Mouse (Mus musculus) forebrain, embryonic 16.5 days (tissue): ENCODE data around the gene Klhl32. TPM values are rescaled to one million over a fixed set of nuclear protein-coding genes. Genes with fewer than 3 reads are reported as not detected.
"Not testable (repeated sequence)": the region's sequence is repeated elsewhere in the genome, so short reads cannot be mapped to it uniquely, and the experiment has no call there.

Experiments
- ATAC-seq: fragments of 200-750 bp; cut with Nextera tagmentation; 2 replicates; pipeline ENCODE4 v1.8.0; 2017; ENCODE audit warnings: mild to moderate bottlenecking, moderate library complexity
- H3K27ac ChIP-seq: fragments of 300-500 bp; sonication (generic); 2 replicates; pipeline ENCODE4 v1.5.1; 2014; ENCODE audit warnings: low read length, control low read depth
- H3K27me3 ChIP-seq: fragments of 300-500 bp; sonication (generic); replicated peaks from 2 replicates; pipeline ENCODE4 v1.6.1; 2014; ENCODE audit warnings: low read length; ENCODE audit not compliant: control insufficient read depth, insufficient read depth
- H3K36me3 ChIP-seq: fragments of 300-500 bp; sonication (generic); 2 replicates; pipeline ENCODE4 v1.6.1; 2014; ENCODE audit not compliant: control insufficient read depth, insufficient read depth
- H3K4me1 ChIP-seq: fragments of 300-500 bp; sonication (generic); replicated peaks from 2 replicates; pipeline ENCODE4 v1.6.1; 2014; ENCODE audit warnings: low read length; ENCODE audit not compliant: control insufficient read depth, insufficient read depth
- H3K4me2 ChIP-seq: fragments of 300-500 bp; sonication (generic); 2 replicates; pipeline ENCODE4 v1.6.1; 2014; ENCODE audit warnings: mild to moderate bottlenecking, low read length, control low read depth
- H3K4me3 ChIP-seq: fragments of 300-500 bp; sonication (generic); replicated peaks from 2 replicates; pipeline ENCODE4 v1.5.1; 2014; ENCODE audit warnings: mild to moderate bottlenecking, low read length, control low read depth
- H3K9ac ChIP-seq: fragments of 300-500 bp; sonication (generic); replicated peaks from 2 replicates; pipeline ENCODE4 v1.6.1; 2014; ENCODE audit warnings: low read depth, low read length, control low read depth
- H3K9me3 ChIP-seq: fragments of 300-500 bp; sonication (generic); 2 replicates; pipeline ENCODE4 v1.6.1; 2016; ENCODE audit warnings: low read length; ENCODE audit not compliant: control insufficient read depth
- WGBS: fragments of 180-500 bp; shearing (Covaris S2); extraction: QIAGEN DNeasy Blood & Tissue Kit; methylation state at CpG from one replicate; pipeline ENCODE4 v1.1.7; 2014; 5-methylcytosine and 5-hydroxymethylcytosine counted together
- polyA plus RNA-seq: library from polyadenylated mRNA; unstranded; fragments of >200 nt; fragmentation: Nextera tagmentation; extraction: Ambion mirVana; gene quantifications from 2 replicates; pipeline ENCODE4 v1.2.1, GENCODE M21; 2015

Gene Klhl32
- polyA plus RNA-seq = 21.3 and 26.4 TPM in 2 replicates

DNA sequence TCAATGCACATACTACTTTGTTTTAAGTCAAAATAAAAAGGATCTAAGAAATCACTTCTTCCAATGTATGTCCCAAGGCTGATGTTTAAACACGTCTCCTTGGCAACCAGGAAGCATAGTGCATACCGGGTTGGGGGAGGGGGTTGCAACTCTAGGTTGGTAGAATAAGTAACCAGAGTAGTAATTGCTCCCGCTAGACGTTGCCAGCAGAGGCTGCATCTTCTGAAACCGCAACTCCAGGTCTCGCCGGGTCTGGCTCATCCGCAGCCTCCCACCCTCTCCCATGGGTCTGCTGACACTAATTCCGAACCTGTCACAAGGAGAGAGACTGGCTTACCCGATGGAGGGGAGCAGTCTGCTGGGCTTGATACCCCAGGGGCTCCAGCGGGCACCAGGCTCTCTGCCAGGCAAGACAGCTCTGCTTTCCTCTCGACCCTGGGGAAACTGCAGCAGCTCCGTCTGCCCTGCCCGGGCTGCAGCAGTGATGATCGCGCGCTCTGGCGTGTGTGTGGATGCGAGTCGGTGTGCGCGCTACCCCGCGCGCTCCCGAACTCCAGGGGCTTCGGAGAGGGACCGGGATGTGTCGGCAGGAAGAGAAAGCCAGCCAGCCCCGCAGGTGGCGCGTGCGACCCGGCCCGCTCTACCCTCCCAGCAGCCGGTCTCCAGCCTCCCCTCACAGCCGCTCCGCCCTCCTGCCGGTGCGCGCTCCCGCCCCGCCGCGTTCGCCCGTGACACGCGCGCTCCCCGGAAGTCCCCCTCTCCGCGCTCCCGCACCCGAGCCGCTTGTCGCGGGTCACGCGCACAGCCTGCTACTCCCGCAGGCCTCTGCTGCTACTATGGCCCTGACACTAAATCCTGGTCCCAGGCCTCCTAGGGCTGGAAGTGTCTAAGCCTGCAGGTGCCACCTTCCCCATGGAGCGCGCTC lies at the start of gene Klhl32:
Gene Klhl32 (minus strand): TSS at position 724 of the 925 bp plus-strand sequence.
- Histone ChIP-seq H3K4me2 (peak within 1 kb of the TSS; percentile 55), H3K4me3 (peak within 1 kb of the TSS; percentile 59), H3K9me3 (no peaks in the 10 kb centered on the region), H3K4me1 (peaks cover 20% of the 10 kb centered on the region), H3K36me3 (no peaks in the 10 kb centered on the region), H3K27ac (peak within 1 kb of the TSS; percentile 88), H3K27me3 (no peaks in the 10 kb centered on the region), H3K9ac (peak within 1 kb of the TSS; percentile 80)
- under 1% methylated on average over 58 of the region's 63 CpGs for WGBS
- peak; percentile 95 for ATAC-seq

DNA sequence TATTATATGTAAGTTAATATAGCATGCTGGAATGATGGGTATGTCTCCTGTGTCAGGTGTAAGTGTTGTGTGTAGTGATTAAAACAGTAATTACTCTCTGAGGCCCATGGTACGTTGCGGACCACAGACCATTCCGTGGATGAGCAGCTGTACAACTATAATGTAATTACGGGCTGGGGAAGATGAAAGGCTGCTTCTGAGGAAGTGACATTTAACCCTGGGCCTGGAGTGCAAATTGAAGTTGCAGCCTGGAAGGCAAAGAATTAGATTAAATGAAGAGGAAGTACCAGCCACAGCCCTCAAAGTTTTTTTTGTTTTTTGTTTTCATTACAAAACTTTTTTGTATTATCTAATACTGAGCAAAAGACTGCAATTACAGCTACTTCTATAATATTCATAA lies 48.2 kb upstream of the Klhl32 start:
- H3K9ac ChIP-seq = no peak overlapping the region; the same call in 1 of the 2 replicates
- H3K4me2 ChIP-seq = peak overlapping the region; percentile 74
- H3K36me3 ChIP-seq = peaks cover 14% of the 10 kb centered on the region
- H3K4me1 ChIP-seq = peaks cover 11% of the 10 kb centered on the region
- WGBS = 38% methylated on average over 4 of the region's 4 CpGs
- no peak for ATAC-seq
- no peaks in the 10 kb centered on the region for H3K9me3 ChIP-seq
- H3K27ac ChIP-seq = no peak overlapping the region
- H3K27me3 ChIP-seq = no peaks in the 10 kb centered on the region
- H3K4me3 ChIP-seq = no peak overlapping the region; the same call in 1 of the 2 replicates

DNA sequence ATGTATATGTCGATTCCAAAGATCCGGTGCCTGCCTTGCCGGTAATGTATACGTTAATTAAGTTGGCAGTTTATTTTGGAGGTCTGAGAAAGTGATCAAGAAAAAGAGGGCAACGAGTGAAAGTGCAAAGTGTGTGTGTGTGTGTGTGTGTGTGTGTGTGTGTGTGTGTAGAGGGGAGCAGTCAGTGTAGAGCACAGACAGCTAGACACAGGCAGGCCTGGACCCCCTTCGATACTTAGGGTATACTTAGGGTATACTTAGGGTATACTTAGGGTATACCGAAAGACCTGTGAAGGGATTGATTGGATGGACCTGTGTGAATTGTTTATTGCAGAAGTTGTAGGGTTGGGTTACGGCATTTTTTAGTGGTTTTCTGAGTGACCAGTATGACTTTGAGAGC lies 47.7 kb upstream of the Klhl32 start:
- Histone ChIP-seq H3K27me3 (no peaks in the 10 kb centered on the region), H3K4me2 (peak overlapping the region; percentile 74), H3K9ac (peak overlapping the region; percentile 37; the same call in 1 of the 2 replicates), H3K9me3 (no peaks in the 10 kb centered on the region), H3K4me3 (peak overlapping the region; percentile 88), H3K36me3 (peaks cover 12% of the 10 kb centered on the region), H3K4me1 (peaks cover 11% of the 10 kb centered on the region), H3K27ac (no peak overlapping the region)
- 23% methylated on average over 8 of the region's 8 CpGs for WGBS
- no peak for ATAC-seq

- Histone ChIP-seq H3K27ac (peak within 1 kb of the TSS; percentile 26; the same call in 1 of the 2 replicates), H3K27me3 (no peaks in the 10 kb centered on the region), H3K9me3 (no peaks in the 10 kb centered on the region), H3K4me3 (peak within 1 kb of the TSS; percentile 88), H3K4me2 (peak within 1 kb of the TSS; percentile 74), H3K36me3 (peaks cover 6% of the 10 kb centered on the region), H3K9ac (peak within 1 kb of the TSS; percentile 84), H3K4me1 (peaks cover 11% of the 10 kb centered on the region)
- under 1% methylated on average over 58 of the region's 58 CpGs for WGBS
- ATAC-seq = peak; percentile 98
Measured at GRCm38 (mm10) chr4:24897851-24898515, 47.1 kb upstream of the Klhl32 start, which contains the start of gene Ndufaf4. Ndufaf4 (plus strand) TSS chr4:24898083.

DNA sequence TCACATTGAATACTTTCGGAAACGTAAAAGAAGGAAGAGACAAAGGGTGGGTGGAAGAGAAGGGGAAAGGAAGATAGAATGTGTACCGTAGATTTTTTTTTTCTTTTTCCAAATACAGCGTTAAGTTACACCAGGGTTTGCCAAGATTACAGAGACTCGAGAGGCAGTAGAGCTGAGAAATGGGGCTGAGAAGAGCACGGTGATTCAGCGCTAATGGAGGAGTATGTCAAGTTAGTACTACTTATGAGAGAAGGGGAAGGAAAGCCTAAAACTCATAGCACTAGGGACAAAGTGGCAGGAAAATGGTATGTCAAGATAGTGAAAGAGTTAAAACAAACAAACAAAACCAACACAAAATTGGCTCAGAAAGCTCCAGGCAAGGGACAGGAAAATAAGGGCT lies 46.4 kb upstream of the Klhl32 start:
- Histone ChIP-seq H3K4me3 (peak overlapping the region; percentile 88), H3K4me2 (peak overlapping the region; percentile 74), H3K9ac (peak overlapping the region; percentile 54), H3K9me3 (no peaks in the 10 kb centered on the region), H3K27ac (no peak overlapping the region), H3K27me3 (no peaks in the 10 kb centered on the region), H3K4me1 (peaks cover 11% of the 10 kb centered on the region), H3K36me3 (peaks cover 3% of the 10 kb centered on the region; the same call in 1 of the 2 replicates)
- WGBS = 13% methylated on average over 7 of the region's 7 CpGs
- peak; percentile 56 for ATAC-seq

DNA sequence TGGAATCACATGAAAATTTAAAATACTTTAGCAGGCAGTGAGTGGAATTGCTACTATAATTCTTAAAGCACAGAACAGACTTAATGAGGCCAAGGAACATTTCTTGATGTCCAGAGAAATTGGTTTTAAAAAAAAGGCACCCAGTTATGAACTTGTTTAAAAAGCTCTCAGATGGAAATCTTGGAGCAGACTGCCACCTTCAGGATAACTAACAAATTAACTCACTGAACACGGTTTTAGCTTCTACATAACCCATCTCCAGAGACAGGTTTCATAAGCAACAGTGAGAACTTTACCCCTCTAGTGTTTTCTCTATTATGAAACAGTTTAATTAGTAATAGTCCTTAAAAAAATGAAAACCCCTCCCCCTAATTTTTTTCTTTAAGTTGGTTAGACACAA lies 45.9 kb upstream of the Klhl32 start:
- no peak overlapping the region for H3K9ac ChIP-seq
- peaks cover 3% of the 10 kb centered on the region; the same call in 1 of the 2 replicates for H3K36me3 ChIP-seq
- H3K4me1 ChIP-seq = peaks cover 11% of the 10 kb centered on the region
- H3K27ac ChIP-seq = no peak overlapping the region
- ATAC-seq = peak; percentile 34
- H3K27me3 ChIP-seq = no peaks in the 10 kb centered on the region
- WGBS = 0% methylated on average over 1 of the region's 1 CpGs
- H3K4me3 ChIP-seq = no peak overlapping the region
- H3K9me3 ChIP-seq = no peaks in the 10 kb centered on the region
- no peak overlapping the region for H3K4me2 ChIP-seq

DNA sequence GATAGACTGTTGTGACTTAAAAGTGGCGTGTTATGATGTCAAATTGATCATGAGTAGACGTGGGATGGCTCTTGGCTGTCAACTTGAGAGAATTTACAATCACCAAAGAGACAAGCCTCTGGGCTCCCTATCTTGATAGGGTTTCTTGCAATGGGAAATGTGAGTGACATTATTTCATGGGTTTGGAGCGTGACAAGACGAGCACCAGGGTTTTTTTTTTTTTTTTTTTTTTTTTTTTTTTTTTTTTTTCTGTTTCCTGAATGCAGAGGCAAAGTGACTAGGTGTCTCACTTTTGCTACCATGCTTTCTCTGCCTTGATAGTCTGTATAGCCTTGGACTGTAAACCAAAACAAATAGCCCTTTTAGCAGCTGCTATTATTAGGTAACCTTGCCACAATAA lies 43.7 kb upstream of the Klhl32 start:
- 80% methylated on average over 4 of the region's 4 CpGs for WGBS
- no peaks in the 10 kb centered on the region for H3K36me3 ChIP-seq
- no peak overlapping the region for H3K4me3 ChIP-seq
- H3K4me1 ChIP-seq = peaks cover 11% of the 10 kb centered on the region
- no peak for ATAC-seq
- no peaks in the 10 kb centered on the region for H3K27me3 ChIP-seq
- H3K9ac ChIP-seq = no peak overlapping the region
- peaks cover 5% of the 10 kb centered on the region; the same call in 1 of the 2 replicates for H3K9me3 ChIP-seq
- no peak overlapping the region for H3K27ac ChIP-seq
- no peak overlapping the region for H3K4me2 ChIP-seq

GRCm38 (mm10) chr4:24892293-24892692 lies 41.4 kb upstream of the Klhl32 start:
- ATAC-seq, H3K36me3 ChIP-seq, H3K9ac ChIP-seq, H3K4me2 ChIP-seq, H3K9me3 ChIP-seq, H3K4me3 ChIP-seq, H3K27ac ChIP-seq, H3K4me1 ChIP-seq, H3K27me3 ChIP-seq: not testable (repeated sequence)
- WGBS = 59% methylated on average over 2 of the region's 2 CpGs

GRCm38 (mm10) chr4:24889386-24889785 lies 38.5 kb upstream of the Klhl32 start:
- not testable (repeated sequence) for H3K27ac ChIP-seq, ATAC-seq, H3K4me2 ChIP-seq, H3K27me3 ChIP-seq, H3K9me3 ChIP-seq, H3K36me3 ChIP-seq, H3K4me1 ChIP-seq, H3K9ac ChIP-seq, H3K4me3 ChIP-seq
- WGBS = 37% methylated on average over 2 of the region's 2 CpGs
